Mouse (Mus musculus): Measurements from ENCODE around the gene Sntb2. TPM values are rescaled to one million over a fixed set of nuclear protein-coding genes. Genes with fewer than 3 reads are reported as not detected.

The Sntb2 gene
- total RNA-seq, 2 experiments from 2014 or later: 6.3 to 6.5 TPM

Other genes starting within 250 kb of the Sntb2 start
- gene Has3, start 65.5 kb upstream of the Sntb2 start, total RNA-seq (2021): 10 to 100 TPM; 16.7 to 17.7 TPM
- 10 to 100 TPM; 30.0 to 30.2 TPM for gene Utp4, start 42.1 kb upstream of the Sntb2 start, total RNA-seq (2021)
- gene Vps4a, start 95.5 kb downstream of the Sntb2 start, total RNA-seq (2021): 100 to 1,000 TPM; 137 to 143 TPM
- gene Pdf, start 112.9 kb downstream of the Sntb2 start, total RNA-seq (2021): 10 to 100 TPM; 22.5 to 23.2 TPM
- 10 to 100 TPM; 21.3 to 22.8 TPM for gene Cog8, start 120.9 kb downstream of the Sntb2 start, total RNA-seq (2021)
- 10 to 100 TPM; 52.1 to 64.6 TPM for gene Nip7, start 121.1 kb downstream of the Sntb2 start, total RNA-seq (2021)
- gene Tmed6, start 129.9 kb downstream of the Sntb2 start, total RNA-seq (2021): not detected
- gene Terf2, start 160.8 kb downstream of the Sntb2 start, total RNA-seq (2021): 10 to 100 TPM; 43.9 to 47.2 TPM
- gene Cyb5b, start 214.9 kb downstream of the Sntb2 start, total RNA-seq (2021): 10 to 100 TPM; 98.3 to 99.8 TPM

Measured in left cerebral cortex, postnatal 4 days (tissue).